Mouse (Mus musculus) layer of hippocampus, postnatal 10 days (tissue): ENCODE measurements around the gene Mrps2. TPM values are rescaled to one million over a fixed set of nuclear protein-coding genes. Genes with fewer than 3 reads are reported as not detected.
A peak's percentile ranks its signal among the peaks of the same experiment; 100 is the strongest.
"Not testable (repeated sequence)": the region's sequence is repeated elsewhere in the genome, so short reads cannot be mapped to it uniquely, and the experiment has no call there.

Source experiments
- DNase-seq, 2 experiments: peaks; one replicate each; pipeline ENCODE4 v3.0.0; 2021; ENCODE audit warnings: low spot score in 2 of 2
- total RNA-seq, 2 experiments: library from RNA; stranded (reverse); gene quantifications; 2 replicates each; pipeline ENCODE4 v1.2.3; 2021

Gene Mrps2
- total RNA-seq, 2 experiments from 2014 or later, result 37.2 to 37.4 TPM

DNA sequence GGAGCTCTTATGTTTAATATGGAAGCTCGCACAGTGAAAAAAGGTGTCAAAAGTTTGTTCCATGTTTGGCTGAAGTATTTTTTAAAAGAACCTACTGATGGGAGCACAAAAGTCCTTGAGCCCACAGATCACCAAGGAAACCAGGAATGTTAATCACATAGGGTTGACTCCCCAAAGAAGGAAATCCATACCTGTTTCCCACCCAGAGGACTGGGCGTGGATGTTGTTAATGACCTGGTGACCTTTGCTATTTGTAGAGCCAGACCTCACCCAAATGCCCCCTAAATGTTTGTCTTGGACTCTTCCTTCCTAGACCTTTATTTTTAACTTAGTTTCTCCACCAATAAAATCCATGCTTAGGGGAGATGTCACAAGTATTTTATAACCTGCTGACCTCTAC is 2.7 kb downstream of the Mrps2 start:
- DNase-seq, result no peak

DNA sequence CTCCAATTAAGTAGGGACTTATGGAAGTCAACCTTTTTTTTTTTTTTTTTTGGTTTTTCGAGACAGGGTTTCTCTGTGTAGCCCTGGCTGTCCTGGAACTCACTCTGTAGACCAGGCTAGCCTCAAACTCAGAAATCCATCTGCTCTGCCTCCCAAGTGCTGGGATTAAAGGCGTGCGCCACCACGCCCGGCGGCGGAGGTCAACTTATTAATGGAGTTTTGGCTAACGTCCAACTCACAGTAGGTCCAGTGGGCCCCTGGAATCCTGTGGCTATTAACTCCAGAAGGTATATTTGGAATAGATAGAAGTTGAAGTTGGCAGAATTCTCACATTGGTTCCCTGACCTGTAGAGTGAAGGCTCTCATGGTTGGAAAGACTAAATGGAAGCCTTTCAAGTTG is 4.1 kb downstream of the Mrps2 start:
- not testable (repeated sequence) for DNase-seq

GRCm38 (mm10) chr2:28477993-28478392 is 10.1 kb downstream of the Mrps2 start:
- DNase-seq, result not testable (repeated sequence)

GRCm38 (mm10) chr2:28479208-28480204 is 11.6 kb downstream of the Mrps2 start:
- no peak for DNase-seq

- DNase-seq, result no peak
Observed at GRCm38 (mm10) chr2:28483861-28484260, 16.0 kb downstream of the Mrps2 start.

- no peak for DNase-seq
Observed at GRCm38 (mm10) chr2:28494521-28494920, 26.7 kb downstream of the Mrps2 start.

DNA sequence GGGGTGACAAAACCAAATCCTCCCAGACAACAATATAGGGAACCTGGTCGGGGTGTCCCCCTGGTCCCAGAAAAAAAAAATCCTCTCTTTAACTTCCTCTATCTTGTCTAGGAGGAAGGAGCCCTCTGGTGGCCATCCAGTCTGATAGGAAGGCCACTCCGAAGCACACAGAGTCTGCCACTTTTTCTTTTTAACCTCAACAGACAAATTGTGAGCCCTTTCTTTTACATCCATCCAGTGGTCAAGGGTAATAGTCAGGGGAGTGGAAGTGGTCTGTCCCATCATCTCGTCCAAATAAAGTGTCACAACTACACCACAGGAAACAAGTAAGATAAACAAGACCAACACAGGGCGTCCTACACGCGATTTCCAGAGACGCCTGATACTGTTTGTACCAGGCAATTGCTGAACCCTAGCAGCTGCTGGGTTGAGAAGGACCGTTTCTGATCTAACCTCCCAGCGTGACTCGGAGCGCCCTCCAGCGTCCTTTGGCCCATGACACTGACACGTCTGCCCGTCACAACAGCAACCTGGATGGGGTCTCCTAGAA is 27.4 kb downstream of the Mrps2 start:
- DNase-seq, result peak in 1 of 2 experiments; percentile 50

GRCm38 (mm10) chr2:28495801-28496595 is 28.1 kb downstream of the Mrps2 start:
- peak in 1 of 2 experiments; percentile 8 for DNase-seq

GRCm38 (mm10) chr2:28496671-28497070 is 28.8 kb downstream of the Mrps2 start, which contains the start of gene Gbgt1:
Gbgt1 (plus strand) TSS chr2:28496891.
- DNase-seq, result peak in 1 of 2 experiments; percentile 5

DNA sequence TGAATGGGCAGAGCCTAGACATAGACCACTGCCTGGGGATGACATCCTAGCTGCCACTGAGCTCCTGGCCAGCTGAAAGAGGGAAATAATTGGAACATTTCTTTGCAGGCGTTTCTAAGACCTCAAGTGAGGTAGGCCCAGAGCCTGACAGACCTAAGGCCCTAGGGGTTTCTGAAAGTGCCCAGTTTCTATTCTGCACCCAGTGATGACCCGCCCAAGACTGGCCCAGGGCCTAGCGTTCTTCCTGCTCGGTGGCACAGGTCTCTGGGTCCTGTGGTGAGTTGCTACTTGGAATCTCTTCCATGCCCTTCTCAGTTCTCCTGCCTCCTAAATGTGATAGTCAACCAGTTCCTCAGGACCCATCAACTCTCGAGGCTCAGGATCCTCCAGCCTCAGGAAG is 29.7 kb downstream of the Mrps2 start:
- DNase-seq, result peak in 1 of 2 experiments; percentile 4

GRCm38 (mm10) chr2:28498431-28498830 is 30.6 kb downstream of the Mrps2 start:
- DNase-seq, result peak in 1 of 2 experiments; percentile 7

DNA sequence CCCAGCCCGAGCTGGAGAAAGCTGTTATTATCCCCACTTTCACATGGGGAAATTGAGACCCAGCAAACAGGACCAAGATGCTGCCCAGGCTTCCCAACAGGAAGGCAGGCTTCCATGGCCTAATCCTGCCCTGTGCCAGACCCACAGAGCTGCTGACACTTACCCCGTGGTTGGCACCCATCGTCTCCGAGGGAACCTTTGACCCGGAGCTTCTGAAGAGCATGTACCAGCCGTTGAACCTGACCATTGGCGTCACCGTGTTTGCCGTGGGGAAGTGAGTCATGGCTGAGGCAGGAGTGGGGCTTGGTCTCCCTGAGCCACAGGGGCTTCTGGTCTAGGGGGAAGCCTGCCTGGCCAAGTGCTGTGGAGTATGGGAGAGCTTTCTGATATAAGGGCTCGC is 35.1 kb downstream of the Mrps2 start:
- DNase-seq, result no peak

DNA sequence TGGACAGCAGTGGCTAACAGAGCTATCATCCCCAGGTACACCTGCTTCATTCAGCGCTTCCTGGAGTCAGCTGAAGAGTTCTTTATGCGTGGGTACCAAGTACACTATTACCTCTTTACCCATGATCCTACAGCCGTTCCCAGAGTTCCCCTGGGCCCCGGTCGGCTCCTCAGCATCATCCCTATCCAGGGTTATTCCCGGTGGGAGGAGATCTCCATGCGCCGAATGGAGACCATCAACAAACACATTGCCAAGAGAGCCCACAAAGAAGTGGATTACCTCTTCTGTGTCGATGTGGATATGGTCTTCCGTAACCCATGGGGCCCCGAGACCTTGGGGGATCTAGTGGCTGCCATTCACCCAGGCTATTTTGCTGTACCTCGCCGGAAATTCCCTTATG is 36.8 kb downstream of the Mrps2 start:
- no peak for DNase-seq

GRCm38 (mm10) chr2:28505795-28506194 is 37.9 kb downstream of the Mrps2 start, which contains the start of gene Gm10134:
Gm10134 (plus strand) TSS chr2:28506095.
- no peak for DNase-seq

DNA sequence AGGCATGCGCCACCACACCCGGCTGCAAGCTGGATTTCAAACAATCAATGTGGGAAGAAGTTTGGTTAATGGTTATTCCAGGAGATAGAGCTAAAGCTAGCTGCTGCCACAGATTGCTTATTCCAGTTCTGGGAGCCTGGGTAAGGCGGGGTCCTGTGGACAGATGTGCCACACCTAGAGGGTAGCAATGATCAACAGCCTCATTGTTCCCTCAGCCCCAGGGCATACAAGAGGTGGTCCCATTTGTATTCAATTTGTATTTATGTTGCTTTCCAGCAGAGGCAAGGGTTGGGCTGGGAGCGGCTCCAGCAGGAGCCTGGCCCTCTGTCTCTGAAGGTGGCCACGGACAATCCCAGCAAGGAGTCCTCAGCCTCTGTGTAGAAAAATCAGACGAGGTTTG is 38.4 kb downstream of the Mrps2 start:
- no peak for DNase-seq

GRCm38 (mm10) chr2:28511600-28511999 is 43.7 kb downstream of the Mrps2 start:
- peak; percentile 2 to 7 for DNase-seq

DNA sequence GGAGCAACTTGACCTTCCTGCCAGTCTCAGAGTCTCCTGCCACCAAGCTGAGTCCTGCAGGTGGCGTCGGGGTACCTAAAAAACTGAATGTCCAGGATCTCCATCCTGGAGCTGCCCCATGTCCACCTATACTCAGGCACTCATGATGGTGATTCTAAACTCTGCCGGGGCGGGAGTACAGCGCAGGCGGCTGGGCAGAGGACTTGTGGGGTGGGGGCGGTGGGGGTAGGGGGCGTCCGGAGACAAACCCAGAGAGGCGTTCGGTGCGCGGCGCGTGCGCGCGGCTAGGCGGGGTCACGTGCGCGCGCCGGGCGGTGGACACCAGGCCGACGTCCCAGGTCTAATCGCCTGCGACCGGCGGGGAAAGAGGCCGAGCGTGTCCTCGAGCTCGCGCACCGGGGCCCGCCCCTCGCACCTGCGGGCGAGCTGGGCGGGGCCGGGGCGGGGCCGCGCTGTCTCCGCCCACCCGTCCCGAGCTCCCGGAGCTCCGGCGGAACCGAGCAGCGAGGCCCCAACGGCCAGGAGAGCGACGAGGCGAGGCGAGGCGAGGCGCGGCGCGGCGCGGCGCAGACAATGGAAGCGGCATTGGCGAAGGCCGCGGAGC is 45.0 kb downstream of the Mrps2 start, which contains the start of gene Ralgds:
Ralgds (plus strand) TSS at position 328 of the 604 bp plus-strand sequence.
- DNase-seq, result peak; percentile 50 to 62

DNA sequence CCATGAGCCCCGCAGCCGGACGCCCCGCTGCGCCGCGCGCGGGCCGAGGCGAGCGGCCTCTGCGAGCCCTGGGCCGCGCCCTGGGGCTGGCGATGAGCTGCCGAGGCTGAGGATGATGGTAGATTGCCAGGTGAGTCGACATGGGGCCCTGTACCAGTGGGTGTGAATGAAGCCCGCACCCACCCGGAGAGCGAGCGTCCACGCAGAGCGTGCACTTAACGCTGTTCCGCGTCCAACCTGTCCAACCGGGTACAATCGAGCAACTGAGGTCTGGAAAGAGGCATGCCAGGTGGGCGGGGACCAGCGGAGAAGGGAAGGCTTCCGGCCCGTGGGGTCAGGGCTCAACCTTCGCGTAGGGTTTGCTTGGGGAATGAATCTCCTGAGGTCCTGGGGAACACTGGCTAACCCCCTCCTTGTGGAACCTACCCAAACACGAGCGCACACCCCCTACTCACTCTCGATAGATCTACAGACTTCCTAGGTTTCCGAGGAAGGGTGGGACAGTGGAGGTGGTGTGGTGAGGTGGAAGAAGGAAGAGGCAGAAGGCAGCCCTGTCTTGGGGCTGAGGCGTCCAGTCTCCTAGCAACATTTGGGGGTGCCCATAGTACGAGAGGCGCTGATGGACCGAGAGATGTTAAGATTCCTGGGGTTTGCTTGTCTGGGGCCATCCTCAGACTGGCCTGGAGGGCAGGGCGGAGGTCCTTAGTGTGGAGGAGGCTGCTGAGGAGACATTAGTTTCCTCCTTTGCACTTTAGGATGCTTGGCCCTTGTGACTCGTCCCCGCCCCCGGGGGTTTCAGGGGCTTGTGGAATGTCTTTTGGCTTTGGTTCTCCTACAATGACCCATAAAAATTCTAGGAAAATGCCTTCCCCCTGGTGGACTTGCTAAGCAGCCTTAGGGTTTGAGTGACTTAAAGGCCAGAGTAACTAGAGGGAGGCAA is 45.8 kb downstream of the Mrps2 start:
- peak; percentile 46 to 57 for DNase-seq

GRCm38 (mm10) chr2:28514489-28514888 is 46.6 kb downstream of the Mrps2 start:
- DNase-seq, result peak; percentile 92 to 93
